Mouse (Mus musculus): ENCODE measurements around the gene Fibcd1. TPM values are rescaled to one million over a fixed set of nuclear protein-coding genes. Genes with fewer than 3 reads are reported as not detected.

Fibcd1 gene
- polyA plus RNA-seq (2017; shearing (Covaris generic)), result 0.39 TPM

GRCm38 (mm10) chr2:31845896-31846691, at the start of gene Fibcd1:
Gene Fibcd1, minus strand, starts transcription at chr2:31846005.

GRCm38 (mm10) chr2:31887030-31887429, 41.2 kb upstream of the Fibcd1 start, which contains the start of gene Lamc3:
Gene Lamc3, plus strand, starts transcription at chr2:31887291.

GRCm38 (mm10) chr2:31810444-31810843, 35.4 kb downstream of the Fibcd1 start, which contains the start of gene Qrfp:
Gene Qrfp, minus strand, starts transcription at chr2:31810580.

Other genes starting within 250 kb of the Fibcd1 start
- gene Prdm12, start 206.0 kb downstream of the Fibcd1 start, polyA plus RNA-seq (2017; shearing (Covaris generic)), result not detected
- 35.4 TPM for gene Exosc2, start 175.3 kb downstream of the Fibcd1 start, polyA plus RNA-seq (2017; shearing (Covaris generic))
- gene Abl1, start 157.6 kb downstream of the Fibcd1 start, polyA plus RNA-seq (2017; shearing (Covaris generic)), result 20.7 TPM
- 4.0 TPM for gene Qrfp, start 35.4 kb downstream of the Fibcd1 start, polyA plus RNA-seq (2017; shearing (Covaris generic))
- not detected for gene Lamc3, start 41.3 kb upstream of the Fibcd1 start, polyA plus RNA-seq (2017; shearing (Covaris generic))
- 0.75 TPM for gene Aif1l, start 104.1 kb upstream of the Fibcd1 start, polyA plus RNA-seq (2017; shearing (Covaris generic))
- 73.5 TPM for gene Nup214, start 128.4 kb upstream of the Fibcd1 start, polyA plus RNA-seq (2017; shearing (Covaris generic))
- 17.8 TPM for gene Fam78a, start 238.9 kb upstream of the Fibcd1 start, polyA plus RNA-seq (2017; shearing (Covaris generic))
- not detected for gene Plpp7, start 249.5 kb upstream of the Fibcd1 start, polyA plus RNA-seq (2017; shearing (Covaris generic))

Data from effector memory CD4-positive, alpha-beta T cell, adult 5 months (primary cell).